Mouse (Mus musculus): ENCODE measurements around the gene Nsun6. TPM values are rescaled to one million over a fixed set of nuclear protein-coding genes. Genes with fewer than 3 reads are reported as not detected.

Nsun6 gene
- 0.15 and 0.16 TPM in 2 replicates for polyA plus RNA-seq (2012; rRNA removed)

GRCm38 (mm10) chr2:15054945-15055637 is at the start of gene Nsun6:
Gene Nsun6, minus strand, starts transcription at chr2:15055069.

GRCm38 (mm10) chr2:15049117-15049873 is 5.6 kb downstream of the Nsun6 start, which contains the start of gene Arl5b:
Gene Arl5b, plus strand, starts transcription at chr2:15049395.

Other genes with a start within 250 kb of the Nsun6 start
- 1.0 and 1.3 TPM in 2 replicates for gene Arl5b, start 5.7 kb downstream of the Nsun6 start, polyA plus RNA-seq (2012; rRNA removed)